Mouse (Mus musculus) heart, embryonic 14.5 days (tissue): ENCODE data around the gene Trim8. TPM values are rescaled to one million over a fixed set of nuclear protein-coding genes. Genes with fewer than 3 reads are reported as not detected.
A peak's percentile ranks its signal among the peaks of the same experiment; 100 is the strongest.

Source experiments
- ATAC-seq: fragments of 200-750 bp; cut with Nextera tagmentation; 2 replicates; pipeline ENCODE4 v1.8.0; 2017; ENCODE audit warnings: low read depth, moderate TSS enrichment; ENCODE audit not compliant: insufficient number of reproducible peaks, insufficient read depth, low FRiP score
- H3K27ac ChIP-seq, 2 experiments: fragments of 200-500 bp in 1 of 2; fragments of 300-500 bp in 1 of 2; sonication (generic) in 1 of 2; replicated peaks in 1 of 2; 2 replicates each; pipeline ENCODE4 v1.5.1; 2012 to 2014; ENCODE audit warnings: low read depth in 2 of 2, low read length in 2 of 2, control low read depth in 1 of 2, mild to moderate bottlenecking in 1 of 2, mixed read lengths in 1 of 2; ENCODE audit not compliant: control insufficient read depth in 1 of 2, insufficient read depth in 1 of 2
- H3K27me3 ChIP-seq: fragments of 300-500 bp; sonication (generic); 2 replicates; pipeline ENCODE4 v1.6.1; 2014; ENCODE audit warnings: mild to moderate bottlenecking, low read length, control low read depth; ENCODE audit not compliant: control insufficient read depth, insufficient read depth
- H3K36me3 ChIP-seq: fragments of 300-500 bp; sonication (generic); 2 replicates; pipeline ENCODE4 v1.6.1; 2014; ENCODE audit warnings: mild to moderate bottlenecking, control low read depth, low read length, mixed read lengths; ENCODE audit not compliant: control insufficient read depth, insufficient read depth
- H3K4me1 ChIP-seq, 2 experiments: fragments of 200-500 bp in 1 of 2; fragments of 300-500 bp in 1 of 2; sonication (generic) in 1 of 2; 2 replicates each; pipeline ENCODE4 v1.6.1; 2012 to 2014; ENCODE audit warnings: low read length in 2 of 2, control low read depth in 1 of 2, mixed read lengths in 1 of 2; ENCODE audit not compliant: control insufficient read depth in 2 of 2, insufficient read depth in 2 of 2
- H3K4me2 ChIP-seq: fragments of 300-500 bp; sonication (generic); 2 replicates; pipeline ENCODE4 v1.6.1; 2014; ENCODE audit warnings: mild to moderate bottlenecking, low read length
- H3K4me3 ChIP-seq, 2 experiments: fragments of 200-500 bp in 1 of 2; fragments of 300-500 bp in 1 of 2; sonication (generic) in 1 of 2; 2 replicates each; pipeline ENCODE4 v1.5.1; 2012 to 2014; ENCODE audit warnings: low read length in 2 of 2, mild to moderate bottlenecking in 2 of 2, control low read depth in 1 of 2, low read depth in 1 of 2, moderate library complexity in 1 of 2; ENCODE audit not compliant: control insufficient read depth in 1 of 2, insufficient read depth in 1 of 2
- H3K9ac ChIP-seq: fragments of 300-500 bp; sonication (generic); 2 replicates; pipeline ENCODE4 v1.6.1; 2014; ENCODE audit warnings: mild to moderate bottlenecking, low read length
- H3K9me3 ChIP-seq: fragments of 300-500 bp; sonication (generic); 2 replicates; pipeline ENCODE4 v1.6.1; 2016; ENCODE audit warnings: low read length, control low read depth; ENCODE audit not compliant: control insufficient read depth
- WGBS: fragments of 180-500 bp; shearing (Covaris S2); extraction: QIAGEN DNeasy Blood & Tissue Kit; methylation state at CpG from one replicate; pipeline ENCODE4 v1.1.7; 2014; 5-methylcytosine and 5-hydroxymethylcytosine counted together
- polyA plus RNA-seq: library from polyadenylated mRNA; unstranded; fragments of >200 nt; fragmentation: Nextera tagmentation; extraction: Ambion mirVana; gene quantifications from 2 replicates; pipeline ENCODE4 v1.2.1, GENCODE M21; 2014

Gene Trim8
- polyA plus RNA-seq, 1 experiment from 2014 or later: 23.4 TPM

DNA sequence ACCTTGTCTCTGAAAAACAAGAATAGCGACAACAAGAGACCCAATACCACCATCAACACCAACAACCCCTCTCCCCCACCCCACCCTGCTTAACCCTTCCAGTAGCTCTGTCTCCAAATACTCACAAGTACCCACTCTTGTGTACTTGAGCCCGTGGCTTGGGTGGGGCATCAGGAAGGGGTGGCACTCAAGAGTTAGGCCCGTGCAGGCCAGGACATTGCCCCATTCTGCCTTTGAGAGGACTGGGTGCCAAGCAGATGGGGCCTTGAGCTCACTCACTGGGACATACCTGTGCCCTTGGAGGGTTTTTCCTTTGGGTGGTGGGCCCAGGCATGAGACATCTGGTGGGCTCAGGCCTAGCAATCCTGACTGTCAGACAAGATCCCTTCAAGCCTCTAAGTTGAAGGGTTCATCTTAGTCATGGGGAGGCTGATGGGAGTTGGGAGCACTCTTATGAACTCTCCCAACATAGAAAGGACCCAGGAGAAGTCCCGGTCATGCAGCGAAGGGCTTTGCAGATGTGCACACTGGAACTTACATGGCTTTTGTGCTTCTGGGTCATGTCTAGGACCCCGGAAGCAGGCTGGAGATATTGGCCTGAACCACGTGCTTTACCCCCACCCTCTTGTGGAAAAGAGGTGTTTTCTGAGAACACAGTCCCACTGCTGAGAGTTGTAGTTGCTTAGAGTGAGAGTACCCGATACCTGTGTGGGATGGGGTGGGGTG lies 4.3 kb downstream of the Trim8 start:
- peak overlapping the region in 1 of 2 experiments; percentile 97; a peak in 2 of 4 replicates for H3K4me3 ChIP-seq
- peaks cover 56% of the 10 kb centered on the region for H3K36me3 ChIP-seq
- H3K27me3 ChIP-seq: no peaks in the 10 kb centered on the region
- H3K9ac ChIP-seq: peak overlapping the region; percentile 98
- peak overlapping the region in 1 of 2 experiments; percentile 100; a peak in 3 of 4 replicates for H3K27ac ChIP-seq
- no peak for ATAC-seq
- 68% methylated on average over 8 of the region's 8 CpGs for WGBS
- no peaks in the 10 kb centered on the region for H3K9me3 ChIP-seq
- H3K4me2 ChIP-seq: peak overlapping the region; percentile 92
- peaks cover 44 to 65% of the 10 kb centered on the region in 2 experiments for H3K4me1 ChIP-seq

DNA sequence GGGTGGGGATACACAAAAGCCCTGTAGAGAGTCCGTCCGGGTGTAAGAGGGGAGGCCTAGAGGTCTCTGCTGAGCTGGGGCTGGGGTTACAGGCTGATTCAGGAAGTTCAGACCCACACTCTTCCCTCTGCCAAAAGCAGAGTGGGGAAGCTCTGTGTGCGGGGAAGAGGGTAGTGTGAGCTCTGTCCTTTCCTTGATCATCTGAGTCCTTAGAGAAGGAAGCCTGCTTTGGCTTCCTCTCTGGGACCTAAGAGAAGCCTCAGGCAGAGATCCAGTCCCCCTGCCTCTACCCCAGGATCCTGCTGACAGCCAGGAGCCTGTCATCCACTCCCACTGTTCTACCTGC lies 4.8 kb downstream of the Trim8 start:
- H3K36me3 ChIP-seq: peaks cover 61% of the 10 kb centered on the region
- WGBS: 58% methylated on average over 3 of the region's 3 CpGs

DNA sequence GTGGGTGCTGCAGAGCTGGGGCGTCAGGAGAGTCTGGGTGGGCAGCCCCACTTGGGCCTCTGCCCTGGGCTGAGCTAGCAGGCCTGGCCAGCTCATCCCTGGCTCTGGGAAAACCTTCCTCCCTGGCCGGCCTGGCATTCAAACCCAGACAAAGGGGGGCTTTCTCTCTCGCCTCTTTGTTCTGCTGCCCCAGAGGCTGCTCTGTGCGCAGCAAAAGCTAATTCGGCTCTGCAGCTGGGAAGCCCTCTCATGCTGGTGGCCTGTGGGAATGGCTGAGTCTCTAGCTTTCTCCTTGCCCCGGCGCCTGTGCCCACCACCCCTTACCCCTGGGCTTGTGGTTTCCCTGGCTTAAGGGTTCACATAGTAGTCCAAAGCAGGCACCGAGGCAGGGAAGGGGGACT lies 5.7 kb downstream of the Trim8 start:
- H3K27ac ChIP-seq: 0 out of 4 replicates have a peak overlapping the region, but pooled peaks of 1 of the 2 experiments have one; percentile 24
- peaks cover 69% of the 10 kb centered on the region for H3K36me3 ChIP-seq

More for the DNA sequence above, 4.8 kb downstream of the Trim8 start:
- Histone ChIP-seq H3K27me3 (no peaks in the 10 kb centered on the region), H3K9me3 (no peaks in the 10 kb centered on the region), H3K27ac (0 out of 4 replicates have a peak overlapping the region, but pooled peaks of 1 of the 2 experiments have one; percentile 100), H3K4me3 (peak overlapping the region in 1 of 2 experiments; percentile 97; a peak in 1 of 4 replicates), H3K4me1 (peaks cover 46 to 69% of the 10 kb centered on the region in 2 experiments), H3K9ac (peak overlapping the region; percentile 98), H3K4me2 (peak overlapping the region; percentile 92)
- no peak for ATAC-seq

DNA sequence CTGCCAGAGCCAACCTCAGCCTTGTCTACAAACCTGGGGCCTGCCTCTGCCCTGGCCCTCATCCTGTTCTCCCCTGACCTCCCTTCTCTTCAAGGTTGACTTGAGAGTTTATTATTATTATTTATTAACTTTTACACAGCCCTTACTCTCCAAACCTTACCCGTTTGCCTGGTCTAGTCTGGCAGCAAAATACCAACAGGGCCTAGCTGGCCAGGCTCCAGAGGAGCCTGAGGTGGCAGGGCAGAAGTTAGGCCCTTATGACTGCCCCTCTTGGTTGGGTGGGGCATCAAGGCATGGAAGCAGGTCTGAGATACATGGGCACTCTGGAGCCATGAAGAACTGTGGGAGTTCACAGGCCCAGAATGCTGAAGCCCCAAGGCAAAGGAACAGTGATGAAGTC lies 6.3 kb downstream of the Trim8 start:
- Histone ChIP-seq H3K36me3 (peaks cover 76% of the 10 kb centered on the region), H3K4me3 (no peak overlapping the region), H3K9ac (no peak overlapping the region), H3K27ac (no peak overlapping the region), H3K27me3 (no peaks in the 10 kb centered on the region), H3K9me3 (no peaks in the 10 kb centered on the region), H3K4me1 (peaks cover 47 to 74% of the 10 kb centered on the region in 2 experiments), H3K4me2 (no peak overlapping the region)
- WGBS: 72% methylated on average over 1 of the region's 1 CpGs
- ATAC-seq: no peak

More for the DNA sequence above, 5.7 kb downstream of the Trim8 start:
- Histone ChIP-seq H3K9me3 (no peaks in the 10 kb centered on the region), H3K27me3 (no peaks in the 10 kb centered on the region), H3K4me1 (peaks cover 47 to 74% of the 10 kb centered on the region in 2 experiments), H3K4me2 (peak overlapping the region; percentile 92; the same call in 1 of the 2 replicates), H3K9ac (peak overlapping the region; percentile 31), H3K4me3 (no peak overlapping the region)
- 79% methylated on average over 8 of the region's 8 CpGs for WGBS
- no peak for ATAC-seq

DNA sequence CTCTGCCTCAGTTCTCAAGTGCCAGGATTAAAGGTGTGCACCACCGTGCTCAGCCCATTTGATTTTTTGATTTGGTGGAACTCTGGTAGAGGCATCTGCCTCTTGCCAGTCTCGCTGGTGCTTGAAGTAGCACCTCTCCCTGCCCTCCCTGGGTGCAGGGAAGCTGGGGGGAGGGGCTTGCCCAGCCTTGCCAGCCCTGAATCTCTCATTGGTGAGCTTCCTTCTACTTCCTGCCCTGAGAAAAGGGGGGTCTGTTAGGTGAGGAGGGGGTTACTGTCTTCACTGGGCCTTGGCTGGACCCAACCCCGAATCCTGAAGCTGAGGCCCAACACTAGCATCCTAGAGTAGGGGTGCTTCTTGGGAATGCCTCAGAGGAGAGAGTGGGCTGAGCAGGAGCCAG lies 7.2 kb downstream of the Trim8 start:
- ATAC-seq: no peak
- no peak overlapping the region for H3K9ac ChIP-seq
- H3K4me3 ChIP-seq: no peak overlapping the region
- peaks cover 47 to 74% of the 10 kb centered on the region in 2 experiments for H3K4me1 ChIP-seq
- 78% methylated on average over 3 of the region's 3 CpGs for WGBS
- H3K27ac ChIP-seq: 0 out of 4 replicates have a peak overlapping the region, but pooled peaks of 1 of the 2 experiments have one; percentile 7
- H3K9me3 ChIP-seq: no peaks in the 10 kb centered on the region
- H3K27me3 ChIP-seq: no peaks in the 10 kb centered on the region
- H3K4me2 ChIP-seq: no peak overlapping the region
- peaks cover 85% of the 10 kb centered on the region for H3K36me3 ChIP-seq

DNA sequence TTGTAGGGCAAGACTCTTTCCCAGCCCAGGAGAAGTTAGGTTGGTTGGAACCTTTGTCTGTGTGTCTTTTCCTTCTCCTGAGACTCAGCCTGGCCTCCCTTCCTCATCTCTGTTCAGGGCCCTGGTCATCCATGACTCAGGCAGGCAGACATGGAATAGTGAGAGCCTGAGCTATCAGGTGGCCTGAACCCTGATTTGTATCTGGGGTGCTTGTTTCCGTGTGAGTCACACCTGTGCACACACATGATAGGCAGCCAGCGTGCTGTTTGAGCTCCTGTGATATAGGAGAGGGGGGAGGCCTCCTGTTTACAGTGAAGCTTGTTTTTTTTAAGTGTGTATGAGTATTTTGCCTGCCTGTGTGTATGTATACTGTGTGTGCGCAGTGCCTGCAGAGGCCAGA lies 7.7 kb downstream of the Trim8 start:
- Histone ChIP-seq H3K4me2 (no peak overlapping the region), H3K27ac (0 out of 4 replicates have a peak overlapping the region, but pooled peaks of 1 of the 2 experiments have one; percentile 7), H3K9ac (0 out of 2 replicates have a peak overlapping the region, but pooled peaks have one; percentile 0), H3K9me3 (no peaks in the 10 kb centered on the region), H3K4me3 (no peak overlapping the region), H3K4me1 (peaks cover 47 to 74% of the 10 kb centered on the region in 2 experiments), H3K27me3 (no peaks in the 10 kb centered on the region), H3K36me3 (peaks cover 89% of the 10 kb centered on the region)
- ATAC-seq: no peak
- WGBS: 66% methylated on average over 3 of the region's 3 CpGs

DNA sequence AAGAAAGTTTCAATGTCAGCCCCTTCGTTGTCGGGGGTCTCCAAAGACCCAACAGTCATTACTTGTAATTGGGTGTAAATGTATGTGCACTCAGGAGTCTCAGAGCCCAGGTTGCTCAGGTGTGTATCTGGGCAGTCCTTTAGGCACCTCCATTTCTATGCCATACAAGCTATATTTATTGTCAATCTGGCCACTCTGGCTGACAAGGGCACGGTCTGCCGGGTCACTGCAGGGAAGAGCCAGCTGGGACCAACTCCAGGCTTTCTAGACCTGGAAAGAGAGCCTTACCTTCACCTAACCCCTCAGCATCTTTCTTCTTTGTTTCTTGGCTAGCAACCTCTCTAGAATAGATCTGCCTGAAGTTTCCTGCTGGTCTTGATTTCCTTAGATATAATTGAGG lies 8.2 kb downstream of the Trim8 start:
- Histone ChIP-seq H3K27me3 (no peaks in the 10 kb centered on the region), H3K9ac (peak overlapping the region; percentile 0; the same call in 1 of the 2 replicates), H3K9me3 (no peaks in the 10 kb centered on the region), H3K36me3 (peaks cover 93% of the 10 kb centered on the region), H3K4me3 (no peak overlapping the region), H3K27ac (peak overlapping the region in 1 of 2 experiments; percentile 62; a peak in 1 of 4 replicates), H3K4me1 (peaks cover 47 to 70% of the 10 kb centered on the region in 2 experiments), H3K4me2 (no peak overlapping the region)
- ATAC-seq: no peak
- WGBS: 77% methylated on average over 4 of the region's 4 CpGs
